Mouse (Mus musculus) lung, postnatal 4 days (tissue): Measurements from ENCODE around the gene Gm21738.
"Not testable (repeated sequence)": the region's sequence is repeated elsewhere in the genome, so short reads cannot be mapped to it uniquely, and the experiment has no call there.

Experiments used
- DNase-seq, 2 experiments: peaks; one replicate each; pipeline ENCODE4 v3.0.0; 2021

Gm21738 gene

GRCm38 (mm10) chr14:19418830-19419229 lies at the start of gene Gm21738:
Gm21738 (minus strand) TSS chr14:19418930.
- DNase-seq, result not testable (repeated sequence)

GRCm38 (mm10) chr14:19383741-19384140 lies 35.0 kb downstream of the Gm21738 start:
- not testable (repeated sequence) for DNase-seq
